Mouse (Mus musculus) intestine, postnatal 0 days (tissue): ENCODE measurements around the gene Cs. TPM values are rescaled to one million over a fixed set of nuclear protein-coding genes. Genes with fewer than 3 reads are reported as not detected.
"Not testable (repeated sequence)": the region's sequence is repeated elsewhere in the genome, so short reads cannot be mapped to it uniquely, and the experiment has no call there.

Experiments
- ATAC-seq: fragments of 200-750 bp; cut with Nextera tagmentation; 2 replicates; pipeline ENCODE4 v1.8.0; 2017; ENCODE audit warnings: mild to moderate bottlenecking, moderate TSS enrichment, moderate library complexity
- H3K27ac ChIP-seq: fragments of 300-500 bp; sonication (generic); 2 replicates; pipeline ENCODE4 v1.5.1; 2014; ENCODE audit warnings: mild to moderate bottlenecking, low read depth, low read length, moderate library complexity
- H3K27me3 ChIP-seq: fragments of 300-500 bp; sonication (generic); replicated peaks from 2 replicates; pipeline ENCODE4 v1.6.1; 2014; ENCODE audit warnings: low read length, mixed read lengths; ENCODE audit not compliant: control insufficient read depth, insufficient read depth
- H3K36me3 ChIP-seq: fragments of 300-500 bp; sonication (generic); 2 replicates; pipeline ENCODE4 v1.6.1; 2014; ENCODE audit warnings: mild to moderate bottlenecking, moderate library complexity; ENCODE audit not compliant: control insufficient read depth, insufficient read depth
- H3K4me1 ChIP-seq: fragments of 300-500 bp; sonication (generic); replicated peaks from 2 replicates; pipeline ENCODE4 v1.6.1; 2014; ENCODE audit warnings: antibody characterized with exemption, low read length, mixed read lengths; ENCODE audit not compliant: control insufficient read depth, insufficient read depth
- H3K4me2 ChIP-seq: fragments of 300-500 bp; sonication (generic); replicated peaks from 2 replicates; pipeline ENCODE4 v1.6.1; 2014; ENCODE audit warnings: low read depth, mild to moderate bottlenecking, moderate library complexity
- H3K4me3 ChIP-seq: fragments of 300-500 bp; sonication (generic); 2 replicates; pipeline ENCODE4 v1.5.1; 2014; ENCODE audit warnings: low read depth, low read length
- H3K9ac ChIP-seq: fragments of 300-500 bp; sonication (generic); 2 replicates; pipeline ENCODE4 v1.6.1; 2014; ENCODE audit warnings: mild to moderate bottlenecking, low read depth, low read length
- H3K9me3 ChIP-seq: fragments of 300-500 bp; sonication (generic); 2 replicates; pipeline ENCODE4 v1.6.1; 2016; ENCODE audit warnings: mixed run types; ENCODE audit not compliant: control insufficient read depth
- CTCF ChIP-seq: sonication (generic); IDR thresholded peaks from 2 replicates; pipeline ENCODE4 v1.5.1; 2016; ENCODE audit warnings: low read depth, mild to moderate bottlenecking, control low read depth, antibody characterized with exemption, moderate library complexity
- WGBS: fragments of 180-500 bp; shearing (Covaris S2); extraction: QIAGEN DNeasy Blood & Tissue Kit; methylation state at CpG from one replicate; pipeline ENCODE4 v1.1.7; 2014; 5-methylcytosine and 5-hydroxymethylcytosine counted together
- polyA plus RNA-seq: library from polyadenylated mRNA; unstranded; fragments of >200 nt; fragmentation: Nextera tagmentation; extraction: Ambion mirVana; gene quantifications from 2 replicates; pipeline ENCODE4 v1.2.1, GENCODE M21; 2015

The Cs gene
- polyA plus RNA-seq, 1 experiment from 2014 or later: 266 TPM

- H3K9me3 ChIP-seq: no peaks in the 10 kb centered on the region
- H3K27me3 ChIP-seq: no peaks in the 10 kb centered on the region
- H3K9ac ChIP-seq: no peak overlapping the region
- peaks cover 6% of the 10 kb centered on the region; the same call in 1 of the 2 replicates for H3K4me1 ChIP-seq
- H3K36me3 ChIP-seq: peaks cover 27% of the 10 kb centered on the region
- no peak overlapping the region for H3K27ac ChIP-seq
- 91% methylated on average over 10 of the region's 10 CpGs for WGBS
- TF ChIP-seq CTCF: peak; percentile 53
- no peak overlapping the region for H3K4me2 ChIP-seq
- no peak for ATAC-seq
- no peak overlapping the region for H3K4me3 ChIP-seq
These were observed 9.9 kb upstream of the Cs start for GRCm38 (mm10) chr10:128327610-128328009.

- not testable (repeated sequence) for H3K4me3 ChIP-seq, H3K4me1 ChIP-seq, H3K9ac ChIP-seq, H3K9me3 ChIP-seq, H3K4me2 ChIP-seq, H3K27ac ChIP-seq, ATAC-seq, H3K36me3 ChIP-seq, H3K27me3 ChIP-seq
- 74% methylated on average over 6 of the region's 6 CpGs for WGBS
These were observed 4.9 kb upstream of the Cs start for GRCm38 (mm10) chr10:128332358-128333249.

- H3K27ac ChIP-seq: peak overlapping the region; percentile 94; the same call in 1 of the 2 replicates
- H3K9me3 ChIP-seq: no peaks in the 10 kb centered on the region
- H3K9ac ChIP-seq: no peak overlapping the region
- peak overlapping the region; percentile 13; the same call in 1 of the 2 replicates for H3K4me2 ChIP-seq
- peaks cover 3% of the 10 kb centered on the region; the same call in 1 of the 2 replicates for H3K4me1 ChIP-seq
- no peaks in the 10 kb centered on the region; the same call in 1 of the 2 replicates for H3K36me3 ChIP-seq
- H3K27me3 ChIP-seq: no peaks in the 10 kb centered on the region
- no peak overlapping the region for H3K4me3 ChIP-seq
- ATAC-seq: no peak
- TF ChIP-seq CTCF: peak; percentile 91
- WGBS: under 1% methylated on average over 4 of the region's 4 CpGs
These were observed 2.0 kb upstream of the Cs start for GRCm38 (mm10) chr10:128335582-128335981.

- TF ChIP-seq CTCF: no peak
- Histone ChIP-seq H3K9me3 (no peaks in the 10 kb centered on the region), H3K4me1 (peaks cover 3% of the 10 kb centered on the region; the same call in 1 of the 2 replicates), H3K36me3 (no peaks in the 10 kb centered on the region; the same call in 1 of the 2 replicates), H3K27me3 (no peaks in the 10 kb centered on the region), H3K9ac (no peak overlapping the region), H3K4me2 (no peak overlapping the region), H3K4me3 (no peak overlapping the region), H3K27ac (peak overlapping the region; percentile 94)
- ATAC-seq: no peak
- WGBS: 62% methylated on average over 3 of the region's 3 CpGs
These were observed 1.3 kb upstream of the Cs start for GRCm38 (mm10) chr10:128336195-128336594.

GRCm38 (mm10) chr10:128336597-128336996, 937 bp upstream of the Cs start:
- peaks cover 3% of the 10 kb centered on the region; the same call in 1 of the 2 replicates for H3K4me1 ChIP-seq
- H3K27me3 ChIP-seq: no peaks in the 10 kb centered on the region
- no peaks in the 10 kb centered on the region; the same call in 1 of the 2 replicates for H3K36me3 ChIP-seq
- no peak for ATAC-seq
- no peaks in the 10 kb centered on the region for H3K9me3 ChIP-seq
- no peak overlapping the region for H3K9ac ChIP-seq
- TF ChIP-seq CTCF: no peak
- peak overlapping the region; percentile 82 for H3K4me2 ChIP-seq
- H3K4me3 ChIP-seq: no peak overlapping the region
- peak overlapping the region; percentile 94 for H3K27ac ChIP-seq
- WGBS: 61% methylated on average over 3 of the region's 3 CpGs

- H3K27ac ChIP-seq: peak overlapping the region; percentile 94
- H3K4me1 ChIP-seq: peaks cover 3% of the 10 kb centered on the region; the same call in 1 of the 2 replicates
- peak overlapping the region; percentile 82 for H3K9ac ChIP-seq
- no peaks in the 10 kb centered on the region for H3K9me3 ChIP-seq
- 8% methylated on average over 5 of the region's 5 CpGs for WGBS
- peak; percentile 35 for ATAC-seq
- H3K36me3 ChIP-seq: no peaks in the 10 kb centered on the region; the same call in 1 of the 2 replicates
- H3K4me2 ChIP-seq: peak overlapping the region; percentile 82
- TF ChIP-seq CTCF: no peak
- peak overlapping the region; percentile 62 for H3K4me3 ChIP-seq
- H3K27me3 ChIP-seq: no peaks in the 10 kb centered on the region
These were observed 881 bp downstream of the Cs start for GRCm38 (mm10) chr10:128338415-128338814.
